ENCODE assay signal across 8 mouse cellular contexts in the genomic region with DNA sequence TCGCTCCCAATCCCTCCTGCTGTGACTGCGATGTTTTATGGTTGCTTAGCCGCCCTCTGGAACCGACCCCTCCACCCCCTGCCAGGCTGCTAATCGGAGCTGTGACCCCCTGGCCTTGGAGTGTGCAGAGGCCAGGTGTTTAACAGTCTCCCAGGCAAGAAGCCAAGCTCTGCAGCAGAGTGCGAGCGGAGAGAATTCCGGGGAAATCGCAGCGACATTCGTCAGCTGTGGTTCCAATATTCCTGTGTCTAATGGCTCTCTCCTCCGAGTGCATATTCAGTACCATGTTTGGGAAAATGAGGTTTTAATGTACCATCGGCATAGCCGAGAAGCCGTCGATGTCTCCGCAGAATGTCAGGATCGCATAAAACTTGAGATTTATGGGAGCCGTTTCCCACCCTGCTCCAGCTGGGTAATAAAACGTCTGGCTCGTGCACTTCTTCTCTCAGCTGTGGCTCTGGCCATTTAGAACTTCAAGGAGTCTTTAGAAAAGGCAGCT.
DNase-seq lines count a peak whose midpoint lies in the region; ATAC-seq and TF ChIP-seq lines count a peak whose summit lies in the region.

No protein-coding gene starts in this region.

- peak; percentile 82 for DNase-seq in lung, embryonic 14.5 days
- DNase-seq in lung, postnatal 36 days, result no peak
- DNase-seq in embryonic facial prominence, embryonic 14.5 days (ENCODE audit: low spot score), result peak; percentile 72
- peak; percentile 67 for DNase-seq in intestine, embryonic 14.5 days (ENCODE audit: low spot score)
- DNase-seq in mesoderm, embryonic 11.5 days (ENCODE audit: low read depth, low spot score), result peak; percentile 84
- DNase-seq in testis, postnatal 14 days (ENCODE audit: low spot score), result no peak
- no peak for DNase-seq in spleen, postnatal 4 days (ENCODE audit: low spot score in 2 of 2)

- TF ChIP-seq CTCF in lung, embryonic 14.5 days (IDR thresholded peaks at IDR 0.05; ENCODE audit: low read depth), result no peak

- no peaks in the 10 kb centered on the region for H3K4me1 ChIP-seq in lung, embryonic 14.5 days (ENCODE audit: insufficient read depth)
- peaks cover 14% of the 10 kb centered on the region; the same call in 1 of the 2 replicates for H3K4me1 ChIP-seq in embryonic facial prominence, embryonic 14.5 days (ENCODE audit: control insufficient read depth, insufficient read depth, low read length)
- H3K4me1 ChIP-seq in intestine, embryonic 14.5 days (replicated peaks; ENCODE audit: control insufficient read depth, insufficient read depth, low read length), result peaks cover 25% of the 10 kb centered on the region

- peaks cover 28% of the 10 kb centered on the region; the same call in 1 of the 2 replicates for H3K27me3 ChIP-seq in lung, embryonic 14.5 days (ENCODE audit: insufficient read depth, low read length)
- peaks cover 14% of the 10 kb centered on the region; the same call in 1 of the 2 replicates for H3K27me3 ChIP-seq in embryonic facial prominence, embryonic 14.5 days (replicated peaks; ENCODE audit: control insufficient read depth, insufficient read depth, low read length)
- peaks cover 19% of the 10 kb centered on the region for H3K27me3 ChIP-seq in intestine, embryonic 14.5 days (replicated peaks; ENCODE audit: control insufficient read depth, insufficient read depth, low read length)

- no peaks in the 10 kb centered on the region for H3K36me3 ChIP-seq in lung, embryonic 14.5 days (ENCODE audit: insufficient read depth)
- no peaks in the 10 kb centered on the region for H3K36me3 ChIP-seq in embryonic facial prominence, embryonic 14.5 days (ENCODE audit: control insufficient read depth, insufficient read depth, low read length)
- H3K36me3 ChIP-seq in intestine, embryonic 14.5 days (ENCODE audit: control insufficient read depth, insufficient read depth, low read length), result no peaks in the 10 kb centered on the region

- H3K27ac ChIP-seq in lung, embryonic 14.5 days (ENCODE audit: low read depth), result no peak overlapping the region
- H3K27ac ChIP-seq in embryonic facial prominence, embryonic 14.5 days (replicated peaks; ENCODE audit: low read depth, low read length), result no peak overlapping the region
- H3K27ac ChIP-seq in intestine, embryonic 14.5 days (ENCODE audit: low read depth), result peak overlapping the region; percentile 65

- no peaks in the 10 kb centered on the region for H3K9me3 ChIP-seq in lung, embryonic 14.5 days (ENCODE audit: low read depth, low read length)
- no peaks in the 10 kb centered on the region for H3K9me3 ChIP-seq in embryonic facial prominence, embryonic 14.5 days (ENCODE audit: control insufficient read depth, low read length)
- no peaks in the 10 kb centered on the region for H3K9me3 ChIP-seq in intestine, embryonic 14.5 days (ENCODE audit: control insufficient read depth, low read length)

- peak; percentile 83 for ATAC-seq in lung, embryonic 14.5 days (ENCODE audit: insufficient read depth)
- no peak for ATAC-seq in embryonic facial prominence, embryonic 14.5 days (ENCODE audit: low read depth)
- peak; percentile 44 for ATAC-seq in intestine, embryonic 14.5 days (replicated peaks; ENCODE audit: low FRiP score, low TSS enrichment, low read depth)
- no peak for ATAC-seq in activated CD4-positive, CD25-positive, alpha-beta regulatory T cell, adult 4 months

- H3K4me3 ChIP-seq in lung, embryonic 14.5 days (ENCODE audit: low read depth, low read length), result no peak overlapping the region
- 0 out of 2 replicates have a peak overlapping the region, but pooled peaks have one; percentile 16 for H3K4me3 ChIP-seq in embryonic facial prominence, embryonic 14.5 days (ENCODE audit: low read depth, low read length)
- peak overlapping the region; percentile 3; the same call in 1 of the 2 replicates for H3K4me3 ChIP-seq in intestine, embryonic 14.5 days (ENCODE audit: low read depth, low read length)

- no peak overlapping the region for H3K9ac ChIP-seq in lung, embryonic 14.5 days
- peak overlapping the region; percentile 14; the same call in 1 of the 2 replicates for H3K9ac ChIP-seq in embryonic facial prominence, embryonic 14.5 days (ENCODE audit: low read depth, low read length)
- H3K9ac ChIP-seq in intestine, embryonic 14.5 days (ENCODE audit: low read length), result 0 out of 2 replicates have a peak overlapping the region, but pooled peaks have one; percentile 13

- 6% methylated on average over 21 of the region's 21 CpGs for WGBS in lung, embryonic 14.5 days
- 11% methylated on average over 21 of the region's 21 CpGs for WGBS in embryonic facial prominence, embryonic 14.5 days
- WGBS in intestine, embryonic 14.5 days, result 2% methylated on average over 21 of the region's 21 CpGs

- H3K4me2 ChIP-seq in lung, embryonic 14.5 days, result peak overlapping the region; percentile 38; the same call in 1 of the 2 replicates
- peak overlapping the region; percentile 44 for H3K4me2 ChIP-seq in embryonic facial prominence, embryonic 14.5 days (ENCODE audit: low read depth, low read length)
- peak overlapping the region; percentile 50 for H3K4me2 ChIP-seq in intestine, embryonic 14.5 days (ENCODE audit: low read length)

Comparison
In these comparisons a context has a peak if more than half of its experiments do, and no peak if none do; other contexts are left out.
1. DNase-seq: peak in lung, embryonic 14.5 days (single experiment), embryonic facial prominence, embryonic 14.5 days (single experiment), intestine, embryonic 14.5 days (single experiment) and mesoderm, embryonic 11.5 days (single experiment); none in lung, postnatal 36 days (single experiment), testis, postnatal 14 days (single experiment) and spleen, postnatal 4 days (0 of 2).
2. ATAC-seq: peak in lung, embryonic 14.5 days (single experiment) and intestine, embryonic 14.5 days (single experiment); none in embryonic facial prominence, embryonic 14.5 days (single experiment) and activated CD4-positive, CD25-positive, alpha-beta regulatory T cell, adult 4 months (single experiment).
3. Peak in every context shown above with its lines, with median percentiles within 50 percentile points of each other: H3K4me2 ChIP-seq.